Mouse (Mus musculus) kidney, adult 2 months (tissue): ENCODE results near the gene Sdk2.

Experiments
- CTCF ChIP-seq: fragments of 200-500 bp; conservative IDR thresholded peaks from 2 replicates; pipeline ENCODE4 v1.5.1; 2011; ENCODE audit warnings: low read depth, mild to moderate bottlenecking, control low read depth, low read length, moderate library complexity, mixed read lengths; ENCODE audit not compliant: insufficient read depth, insufficient read length
- POLR2A ChIP-seq: fragments of 200-500 bp; IDR thresholded peaks from one replicate; pipeline ENCODE4 v1.6.1; 2011; ENCODE audit warnings: low read depth, low read length, control low read depth

- TF ChIP-seq CTCF = no peak
- no peak for TF ChIP-seq POLR2A
Observed at GRCm38 (mm10) chr11:113828081-113828554, 238.7 kb downstream of the Sdk2 start.
